Mouse (Mus musculus) ZHBTc4 (cell line): ENCODE data around the gene C530008M17Rik.

Experiments used
- DNase-seq: peaks from one replicate; pipeline ENCODE4 v3.0.0-alpha.2; 2011; ENCODE audit warnings: low read depth, low spot score

The C530008M17Rik gene

GRCm38 (mm10) chr5:76701127-76701853, 45.0 kb downstream of the C530008M17Rik start:
- no peak for DNase-seq

GRCm38 (mm10) chr5:76702104-76702503, 45.8 kb downstream of the C530008M17Rik start:
- no peak for DNase-seq

GRCm38 (mm10) chr5:76702646-76703045, 46.3 kb downstream of the C530008M17Rik start:
- DNase-seq, result peak; percentile 26

DNA sequence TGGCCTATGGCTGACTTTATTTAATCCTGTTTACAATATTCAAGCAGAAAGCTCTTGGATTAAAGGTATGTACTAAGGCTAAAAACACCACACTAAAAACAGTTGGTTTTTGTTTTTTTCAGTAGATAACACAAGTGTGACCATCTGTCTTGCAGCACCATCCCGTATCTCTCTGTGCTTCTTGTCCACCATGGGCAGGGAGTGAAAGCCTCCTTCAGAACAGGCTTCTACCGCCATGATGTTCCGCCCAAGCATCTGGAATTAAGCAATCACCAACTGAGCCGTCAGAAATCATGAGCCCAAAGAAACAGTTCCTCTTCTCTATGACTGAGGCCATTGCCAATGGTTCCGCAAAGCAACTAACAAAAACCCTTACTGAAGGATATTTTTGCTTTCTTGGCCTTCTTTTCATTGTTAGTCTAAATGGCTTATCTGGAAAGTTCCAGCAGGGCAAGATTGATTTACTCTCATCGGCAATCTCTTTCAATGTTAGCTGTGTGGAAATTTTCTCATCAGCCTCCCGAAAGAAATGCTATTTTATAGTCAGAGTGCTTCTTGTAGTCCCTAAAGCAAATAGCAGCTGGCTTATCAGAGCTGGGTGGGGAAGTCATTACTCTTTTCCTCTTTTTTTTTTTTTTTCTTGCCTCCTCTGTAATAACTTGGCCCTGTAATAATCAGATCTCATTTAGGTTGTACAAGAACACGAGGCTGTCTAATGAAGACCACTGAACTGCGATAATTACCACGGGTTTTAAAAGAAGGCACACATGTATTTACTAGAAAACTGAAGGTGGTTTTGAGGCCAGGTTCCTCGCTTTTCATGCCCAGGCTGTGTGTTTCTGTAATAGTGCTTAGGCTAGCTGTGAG, 49.2 kb downstream of the C530008M17Rik start:
- DNase-seq, result no peak

DNA sequence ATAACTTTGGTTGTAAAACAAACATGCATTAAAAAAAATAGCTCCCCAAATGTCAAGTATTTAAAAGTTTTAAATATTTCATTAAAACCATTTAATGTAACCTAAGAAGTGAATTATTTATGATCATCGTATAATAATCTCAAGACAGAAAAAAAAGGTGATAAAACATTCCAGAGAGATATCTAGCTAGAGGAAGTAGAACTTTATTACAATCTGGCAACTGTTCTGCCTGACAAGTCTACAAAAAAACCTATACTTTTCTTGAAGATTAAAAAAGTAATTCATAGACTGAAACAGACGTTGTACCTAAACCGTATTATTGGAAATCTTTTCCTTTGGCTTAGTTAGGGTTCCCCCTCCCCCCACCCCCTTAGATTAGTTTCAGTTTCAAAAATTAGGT, 50.8 kb downstream of the C530008M17Rik start:
- DNase-seq, result no peak

GRCm38 (mm10) chr5:76708004-76708403, 51.7 kb downstream of the C530008M17Rik start:
- DNase-seq, result no peak

GRCm38 (mm10) chr5:76713743-76714142, 57.4 kb downstream of the C530008M17Rik start:
- no peak for DNase-seq

GRCm38 (mm10) chr5:76719954-76720353, 63.6 kb downstream of the C530008M17Rik start:
- DNase-seq, result no peak

GRCm38 (mm10) chr5:76724878-76725277, 68.6 kb downstream of the C530008M17Rik start:
- peak; percentile 26 for DNase-seq

GRCm38 (mm10) chr5:76726518-76727103, 70.3 kb downstream of the C530008M17Rik start:
- DNase-seq, result no peak

DNA sequence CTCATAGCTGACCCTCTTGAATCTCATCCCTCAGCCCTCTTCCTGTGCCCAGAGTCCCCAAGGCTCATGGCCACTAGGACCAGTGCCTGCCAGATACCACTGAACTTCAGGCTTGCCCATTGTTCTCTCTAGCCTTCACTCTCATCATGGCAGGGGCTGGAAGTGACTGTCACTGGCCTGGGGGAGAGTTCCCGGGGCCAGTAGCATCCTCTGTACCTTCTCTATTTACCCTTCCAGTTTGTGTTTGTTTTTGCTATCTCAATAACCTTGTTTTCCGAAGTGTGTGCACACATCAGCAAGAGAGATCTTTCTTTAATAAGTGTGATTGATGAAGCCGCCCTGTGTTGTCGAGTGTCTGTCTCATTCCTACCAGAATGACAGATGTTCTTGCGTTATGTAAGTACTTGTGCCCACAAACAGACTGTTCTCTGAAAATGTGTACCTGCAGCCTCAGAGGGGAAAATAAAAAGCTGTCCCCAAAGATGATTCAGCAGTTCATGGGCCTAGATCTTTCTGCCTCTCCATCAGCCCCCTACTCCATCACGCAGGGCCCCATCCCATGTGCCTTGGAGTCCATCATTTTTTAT, 76.8 kb downstream of the C530008M17Rik start:
- no peak for DNase-seq

DNA sequence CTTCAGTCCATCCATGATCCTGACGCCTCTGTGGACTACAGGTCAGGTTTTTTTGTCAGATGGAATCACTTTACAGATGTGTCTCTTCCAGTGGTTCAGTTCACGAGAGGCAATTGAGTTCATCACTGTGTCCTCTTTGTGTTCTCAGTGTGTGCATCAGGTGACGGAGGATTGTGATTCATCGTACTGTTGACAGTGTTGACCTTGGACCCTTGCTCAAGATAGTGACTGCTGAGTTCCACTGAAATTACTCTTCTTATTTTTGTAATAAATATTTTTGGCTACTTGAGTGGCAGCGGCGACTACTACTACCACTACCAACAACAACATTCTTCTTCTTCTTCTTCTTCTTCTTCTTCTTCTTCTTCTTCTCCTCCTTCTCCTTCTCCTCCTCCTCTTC, 85.2 kb downstream of the C530008M17Rik start:
- no peak for DNase-seq

DNA sequence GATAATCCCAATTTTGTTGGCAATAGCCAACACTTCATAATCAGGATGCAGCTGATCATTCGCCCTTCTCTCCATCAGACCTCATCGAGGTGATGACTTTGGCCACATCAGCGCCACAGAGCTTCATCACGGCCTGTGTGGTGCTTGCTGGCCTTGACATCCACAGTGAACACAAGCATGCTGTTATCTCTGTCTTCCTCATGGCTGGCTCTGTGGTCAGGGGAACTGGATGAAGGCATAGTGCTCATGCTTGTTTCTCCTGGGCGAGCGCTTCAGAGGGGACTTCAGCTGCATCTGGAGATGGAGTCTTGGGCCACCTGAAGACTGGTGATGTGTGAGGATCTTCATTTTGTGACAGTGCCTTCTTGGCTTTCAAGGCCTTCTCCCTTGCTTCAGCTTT, 85.8 kb downstream of the C530008M17Rik start:
- DNase-seq, result no peak

DNA sequence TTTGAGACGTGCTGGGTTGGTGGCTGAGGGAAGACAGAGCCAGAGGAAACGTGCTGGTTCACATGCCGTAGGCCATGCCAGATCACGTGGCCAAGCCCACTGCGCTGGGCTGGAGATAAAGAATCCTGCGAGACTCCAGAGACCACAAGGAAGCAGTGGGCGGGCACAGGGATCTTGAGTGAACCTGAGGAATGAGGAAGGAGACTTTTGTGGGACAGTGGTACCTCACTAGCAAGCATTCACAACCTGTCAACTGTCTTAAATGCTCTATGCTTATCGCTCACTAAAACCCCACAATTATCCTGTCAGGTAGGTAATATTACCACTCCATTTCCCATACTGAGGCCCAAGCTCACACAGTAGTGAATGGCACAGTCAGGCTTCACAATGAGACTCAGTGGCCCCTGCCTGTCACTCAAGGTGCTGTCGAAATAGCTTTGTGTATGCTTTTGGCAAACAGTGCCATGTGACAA, 88.5 kb downstream of the C530008M17Rik start:
- no peak for DNase-seq

DNA sequence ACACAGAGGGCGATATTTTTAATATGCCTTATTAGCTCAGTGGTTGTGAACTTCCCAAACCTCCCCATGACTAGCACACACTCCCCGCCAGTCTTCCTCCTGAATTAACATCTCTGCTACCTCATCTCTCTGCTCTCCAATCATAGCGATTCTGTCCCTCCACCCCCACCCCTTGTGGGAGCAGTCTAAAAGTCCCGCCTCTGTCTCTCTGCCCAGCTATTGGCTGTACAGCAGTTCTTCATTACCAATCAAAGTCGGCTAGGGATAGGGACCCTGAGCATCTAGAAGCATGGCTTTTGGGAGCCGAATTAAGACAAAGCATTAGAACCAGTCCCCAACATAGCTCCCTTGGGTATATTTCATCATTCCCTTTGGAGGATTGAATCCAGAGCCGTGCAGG, 91.5 kb downstream of the C530008M17Rik start:
- DNase-seq, result peak; percentile 37

- DNase-seq, result no peak
Measured at GRCm38 (mm10) chr5:76752351-76752750, 96.0 kb downstream of the C530008M17Rik start.

DNA sequence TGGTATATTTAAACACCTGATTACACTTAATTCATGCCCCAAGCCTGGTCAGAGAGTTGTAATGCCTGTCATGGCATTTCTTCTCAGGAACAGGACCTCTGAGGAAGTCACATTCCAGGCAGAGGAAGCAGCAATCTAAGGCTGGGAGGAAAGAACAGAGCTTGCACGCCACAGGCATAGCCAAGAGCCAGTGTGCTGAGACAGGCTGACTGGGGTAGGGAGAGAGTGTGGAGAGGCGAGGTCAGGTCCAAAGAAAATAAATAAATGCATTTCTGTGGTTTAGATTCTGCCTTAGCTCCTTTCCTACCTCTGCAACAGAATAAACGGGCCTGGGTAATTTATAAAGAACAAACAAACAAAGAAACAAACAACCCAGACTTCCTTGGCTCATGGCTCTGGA, 104.0 kb downstream of the C530008M17Rik start:
- DNase-seq, result no peak

DNA sequence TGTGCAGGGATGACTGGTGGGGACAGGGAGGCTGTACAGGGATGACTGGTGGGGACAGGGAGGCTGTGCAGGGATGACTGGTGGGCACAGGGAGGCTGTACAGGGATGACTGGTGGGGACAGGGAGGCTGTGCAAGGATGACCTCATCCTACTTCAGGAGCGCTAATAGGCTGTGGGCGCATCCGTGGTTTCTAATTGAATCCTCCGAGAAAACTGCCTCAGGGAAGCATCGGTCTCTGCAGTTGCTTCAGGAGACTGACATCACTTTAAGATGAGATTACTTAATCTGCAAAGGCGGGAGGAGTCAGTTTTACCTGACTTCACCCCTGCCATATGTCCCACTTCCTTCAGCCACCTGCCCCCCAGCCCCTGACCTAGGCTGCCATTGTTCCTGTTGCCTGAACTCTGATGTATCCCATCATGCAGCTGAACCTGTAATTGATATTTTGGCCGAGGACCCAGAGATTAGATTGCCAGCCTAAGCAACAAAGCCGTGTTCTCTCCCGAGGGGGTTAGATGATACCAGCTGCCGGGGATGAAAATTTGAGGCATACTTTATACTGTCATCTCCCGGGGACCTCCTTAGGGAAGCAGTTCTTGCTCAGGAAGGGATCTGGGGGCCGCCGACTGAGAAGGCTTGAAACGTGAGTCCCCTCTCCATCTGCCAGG, 105.9 kb downstream of the C530008M17Rik start:
- DNase-seq, result no peak

DNA sequence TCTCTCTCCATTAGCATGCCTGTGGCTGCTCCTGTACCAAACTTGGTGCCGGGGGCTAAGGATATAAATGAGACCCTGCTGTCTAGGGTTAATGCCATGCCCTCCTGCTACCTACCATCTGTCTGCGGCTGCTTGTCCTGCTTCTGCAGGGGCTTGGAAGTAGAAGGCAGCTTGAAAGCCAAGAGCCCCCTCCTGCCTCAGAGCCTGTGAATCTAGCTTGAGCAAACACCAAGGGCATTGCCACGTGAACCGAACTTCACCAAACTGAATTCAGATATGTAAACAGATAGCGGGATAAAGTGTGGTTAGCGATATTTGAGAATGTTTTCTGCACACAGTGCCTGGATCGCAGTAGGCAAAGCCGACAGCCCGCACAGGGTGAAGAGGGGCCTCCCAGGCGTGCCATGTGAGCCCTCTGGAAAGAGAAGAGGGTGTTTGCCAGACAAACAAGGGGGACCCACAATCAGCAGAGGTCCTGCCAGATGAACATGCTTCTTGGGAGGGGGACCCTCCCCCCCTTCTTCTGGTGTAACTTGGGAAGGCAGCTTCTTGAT, 106.9 kb downstream of the C530008M17Rik start:
- no peak for DNase-seq

GRCm38 (mm10) chr5:76763731-76764130, 107.4 kb downstream of the C530008M17Rik start:
- DNase-seq, result no peak

DNA sequence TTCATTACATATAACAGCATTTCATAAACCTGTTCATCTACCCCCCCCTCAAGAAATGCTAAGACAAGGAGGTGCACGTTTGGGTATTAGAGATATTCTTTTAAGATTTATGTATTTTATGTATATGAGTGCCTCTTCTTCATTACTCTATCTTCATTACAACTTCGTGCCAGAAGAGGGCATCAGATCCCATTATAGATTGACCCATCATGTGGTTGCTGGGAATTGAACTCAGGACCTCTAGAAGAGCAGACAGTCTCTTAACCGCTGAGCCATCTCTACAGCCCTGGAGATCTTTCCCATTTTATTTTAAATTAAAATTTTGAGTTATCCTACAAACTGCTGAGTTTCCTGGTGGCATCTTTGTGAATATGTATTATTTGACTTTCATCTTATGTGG, 112.7 kb downstream of the C530008M17Rik start:
- DNase-seq, result peak; percentile 43
